Mouse (Mus musculus) stomach, embryonic 15.5 days (tissue): Measurements from ENCODE around the gene Ripor3. TPM values are rescaled to one million over a fixed set of nuclear protein-coding genes. Genes with fewer than 3 reads are reported as not detected.
A peak's percentile ranks its signal among the peaks of the same experiment; 100 is the strongest.

Experiments used
- ATAC-seq: fragments of 200-750 bp; cut with Nextera tagmentation; 2 replicates; pipeline ENCODE4 v1.8.0; 2017; ENCODE audit warnings: low read depth, moderate number of reproducible peaks, moderate TSS enrichment; ENCODE audit not compliant: insufficient read depth, low FRiP score
- H3K27ac ChIP-seq: fragments of 300-500 bp; sonication (generic); 2 replicates; pipeline ENCODE4 v1.5.1; 2015; ENCODE audit warnings: mild to moderate bottlenecking, inconsistent platforms
- H3K27me3 ChIP-seq: fragments of 300-500 bp; sonication (generic); replicated peaks from 2 replicates; pipeline ENCODE4 v1.6.1; 2015; ENCODE audit warnings: inconsistent platforms
- H3K36me3 ChIP-seq: fragments of 300-500 bp; sonication (generic); 2 replicates; pipeline ENCODE4 v1.6.1; 2015; ENCODE audit warnings: inconsistent platforms
- H3K4me1 ChIP-seq: fragments of 300-500 bp; sonication (generic); 2 replicates; pipeline ENCODE4 v1.6.1; 2015; ENCODE audit warnings: inconsistent platforms
- H3K4me2 ChIP-seq: fragments of 300-500 bp; sonication (generic); 2 replicates; pipeline ENCODE4 v1.6.1; 2015; ENCODE audit warnings: mild to moderate bottlenecking, inconsistent platforms
- H3K4me3 ChIP-seq: fragments of 300-500 bp; sonication (generic); replicated peaks from 2 replicates; pipeline ENCODE4 v1.5.1; 2015; ENCODE audit warnings: inconsistent platforms
- H3K9ac ChIP-seq: fragments of 300-500 bp; sonication (generic); 2 replicates; pipeline ENCODE4 v1.6.1; 2015; ENCODE audit warnings: inconsistent platforms
- H3K9me3 ChIP-seq: fragments of 300-500 bp; sonication (generic); 2 replicates; pipeline ENCODE4 v1.6.1; 2016; ENCODE audit warnings: inconsistent platforms
- WGBS: fragments of 180-500 bp; shearing (Covaris S2); methylation state at CpG from one replicate; pipeline ENCODE4 v1.1.7; 2015; 5-methylcytosine and 5-hydroxymethylcytosine counted together
- polyA plus RNA-seq: library from polyadenylated mRNA; unstranded; fragments of >200 nt; fragmentation: Nextera tagmentation; extraction: Ambion mirVana; gene quantifications from 2 replicates; pipeline ENCODE4 v1.2.1, GENCODE M21; 2015

Gene Ripor3
- polyA plus RNA-seq, 1 experiment from 2014 or later, result 4.5 TPM

DNA sequence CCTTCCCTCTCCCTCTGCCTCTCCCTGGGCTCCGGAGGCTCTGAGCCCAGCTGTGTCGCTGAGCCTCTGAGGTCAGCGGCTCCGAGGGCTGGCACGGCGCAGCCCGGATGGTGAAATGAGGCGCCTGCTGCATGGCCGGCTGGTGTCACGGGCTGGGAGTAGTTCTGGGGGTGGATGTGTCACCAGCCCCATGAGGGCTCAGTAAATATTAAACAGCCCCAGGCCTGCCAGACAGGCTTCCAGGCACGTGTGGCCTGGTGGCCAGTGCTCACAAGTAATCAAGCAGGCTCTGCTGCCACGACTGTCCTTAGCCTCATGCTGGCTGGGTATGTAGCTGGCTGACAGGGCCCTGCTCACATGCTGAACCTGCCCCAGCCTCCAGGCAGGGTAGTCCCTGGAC, 7.0 kb downstream of the Ripor3 start:
- H3K4me1 ChIP-seq, result peaks cover 12% of the 10 kb centered on the region
- no peak overlapping the region for H3K4me2 ChIP-seq
- H3K9me3 ChIP-seq, result no peaks in the 10 kb centered on the region
- no peaks in the 10 kb centered on the region; the same call in 1 of the 2 replicates for H3K36me3 ChIP-seq
- 52% methylated on average over 12 of the region's 12 CpGs for WGBS
- no peak overlapping the region for H3K9ac ChIP-seq
- no peak overlapping the region for H3K27ac ChIP-seq
- H3K4me3 ChIP-seq, result no peak overlapping the region
- peak; percentile 45; the same call in 1 of the 2 replicates for ATAC-seq
- no peaks in the 10 kb centered on the region for H3K27me3 ChIP-seq

DNA sequence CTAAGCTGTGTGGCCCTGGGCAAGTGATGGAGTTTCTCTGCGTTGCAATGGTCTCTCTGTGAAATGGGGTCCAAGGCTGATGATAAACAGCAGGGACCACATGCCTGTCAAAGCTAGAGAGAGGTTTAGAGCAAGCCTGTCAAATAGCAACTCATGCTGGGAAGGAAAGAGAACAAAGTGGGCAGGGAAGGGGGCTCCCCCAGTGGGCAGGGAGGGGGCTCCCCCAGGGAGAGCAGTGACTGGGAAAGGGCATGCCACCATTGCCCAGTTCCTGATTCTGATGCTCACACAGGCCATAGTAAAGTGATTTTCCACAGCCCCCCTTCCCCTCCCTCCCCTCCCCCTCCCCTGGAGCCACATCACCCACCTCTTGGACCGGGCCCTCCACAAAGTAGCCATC, 7.5 kb downstream of the Ripor3 start:
- Histone ChIP-seq H3K4me1 (peaks cover 12% of the 10 kb centered on the region), H3K27ac (no peak overlapping the region), H3K9me3 (no peaks in the 10 kb centered on the region), H3K27me3 (no peaks in the 10 kb centered on the region), H3K4me3 (no peak overlapping the region), H3K9ac (no peak overlapping the region), H3K36me3 (no peaks in the 10 kb centered on the region; the same call in 1 of the 2 replicates), H3K4me2 (no peak overlapping the region)
- WGBS, result 60% methylated on average over 2 of the region's 2 CpGs
- ATAC-seq, result no peak

DNA sequence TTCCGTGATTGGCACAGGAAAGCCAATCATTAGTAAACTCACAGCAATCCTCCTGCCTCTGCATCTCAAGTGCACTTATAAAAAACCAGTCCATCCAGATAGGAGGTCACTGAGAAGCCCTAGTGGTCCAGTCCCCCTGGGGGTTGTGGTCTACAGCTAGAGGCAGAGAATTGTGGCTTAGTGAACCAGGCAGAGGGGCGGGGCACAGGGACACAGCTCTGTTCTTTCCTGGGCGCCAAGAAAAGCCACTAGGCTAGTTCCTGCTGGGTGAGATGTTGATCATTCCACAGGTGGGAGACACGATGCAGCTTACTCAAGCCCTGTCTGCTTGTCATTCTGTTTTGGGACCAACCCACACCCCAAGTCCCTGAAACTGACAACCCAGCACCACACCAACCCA, 8.2 kb downstream of the Ripor3 start:
- Histone ChIP-seq H3K27me3 (no peaks in the 10 kb centered on the region), H3K36me3 (no peaks in the 10 kb centered on the region; the same call in 1 of the 2 replicates), H3K9ac (no peak overlapping the region), H3K27ac (no peak overlapping the region), H3K9me3 (no peaks in the 10 kb centered on the region), H3K4me2 (no peak overlapping the region), H3K4me1 (peaks cover 12% of the 10 kb centered on the region), H3K4me3 (no peak overlapping the region)
- no peak for ATAC-seq
- WGBS, result 51% methylated on average over 4 of the region's 4 CpGs

DNA sequence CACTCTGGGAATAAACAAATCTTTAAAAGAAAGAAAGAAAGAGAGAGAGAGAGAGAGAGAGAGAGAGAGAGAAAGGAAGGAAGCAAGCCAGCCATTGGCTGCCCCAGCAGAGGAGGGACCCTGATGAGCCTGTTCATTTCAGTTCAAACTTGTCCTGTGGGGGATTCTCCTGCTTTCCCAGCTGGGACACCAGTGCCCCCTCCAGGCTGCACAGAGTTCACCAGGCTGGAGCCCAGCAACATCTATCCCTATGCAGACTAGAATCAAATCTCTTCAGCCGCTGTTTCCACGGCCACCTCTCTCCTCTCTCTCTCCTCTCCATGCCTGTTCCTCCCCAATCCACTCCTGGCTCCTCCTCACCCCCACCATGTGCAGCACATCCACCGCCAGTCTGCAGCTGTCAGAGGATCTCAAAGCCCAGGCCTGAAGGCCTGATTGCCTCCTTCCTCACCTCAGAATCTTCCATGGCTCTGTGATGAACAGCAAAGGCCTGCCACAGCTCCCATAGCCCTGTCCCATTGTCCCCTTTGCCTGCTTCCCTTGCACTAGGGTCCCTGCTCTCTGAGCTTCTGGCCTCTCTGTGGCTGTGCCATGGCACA, 11.2 kb downstream of the Ripor3 start:
- Histone ChIP-seq H3K27ac (no peak overlapping the region), H3K36me3 (no peaks in the 10 kb centered on the region; the same call in 1 of the 2 replicates), H3K4me1 (peaks cover 7% of the 10 kb centered on the region; the same call in 1 of the 2 replicates), H3K9ac (no peak overlapping the region), H3K4me3 (no peak overlapping the region), H3K9me3 (no peaks in the 10 kb centered on the region), H3K27me3 (no peaks in the 10 kb centered on the region), H3K4me2 (no peak overlapping the region)
- ATAC-seq, result no peak
- WGBS, result 86% methylated on average over 3 of the region's 3 CpGs

DNA sequence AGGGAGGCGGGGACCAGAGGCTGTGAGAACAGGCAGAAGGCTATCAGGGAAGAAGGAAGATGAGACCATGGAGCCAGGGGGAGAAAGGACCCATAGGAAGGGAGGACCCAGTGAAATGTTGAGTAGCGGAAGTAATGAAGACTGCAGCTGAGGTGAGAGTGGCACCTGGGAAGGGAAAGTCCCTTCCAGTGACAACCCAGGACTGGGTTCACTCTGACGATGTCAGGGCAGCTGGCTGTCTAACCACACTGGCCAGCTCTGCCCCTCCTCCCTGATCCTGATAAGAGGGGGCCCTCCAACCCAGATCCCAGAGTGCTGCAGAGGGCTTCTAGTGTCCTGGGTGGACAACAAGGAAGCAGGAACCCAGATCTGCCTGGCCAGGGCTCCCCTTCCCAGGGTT, 12.9 kb downstream of the Ripor3 start:
- H3K36me3 ChIP-seq, result no peaks in the 10 kb centered on the region; the same call in 1 of the 2 replicates
- H3K4me3 ChIP-seq, result no peak overlapping the region
- no peaks in the 10 kb centered on the region for H3K27me3 ChIP-seq
- H3K27ac ChIP-seq, result no peak overlapping the region
- ATAC-seq, result no peak
- H3K9ac ChIP-seq, result no peak overlapping the region
- peaks cover 3% of the 10 kb centered on the region; the same call in 1 of the 2 replicates for H3K4me1 ChIP-seq
- H3K9me3 ChIP-seq, result no peaks in the 10 kb centered on the region
- no peak overlapping the region for H3K4me2 ChIP-seq
- 58% methylated on average over 3 of the region's 3 CpGs for WGBS

DNA sequence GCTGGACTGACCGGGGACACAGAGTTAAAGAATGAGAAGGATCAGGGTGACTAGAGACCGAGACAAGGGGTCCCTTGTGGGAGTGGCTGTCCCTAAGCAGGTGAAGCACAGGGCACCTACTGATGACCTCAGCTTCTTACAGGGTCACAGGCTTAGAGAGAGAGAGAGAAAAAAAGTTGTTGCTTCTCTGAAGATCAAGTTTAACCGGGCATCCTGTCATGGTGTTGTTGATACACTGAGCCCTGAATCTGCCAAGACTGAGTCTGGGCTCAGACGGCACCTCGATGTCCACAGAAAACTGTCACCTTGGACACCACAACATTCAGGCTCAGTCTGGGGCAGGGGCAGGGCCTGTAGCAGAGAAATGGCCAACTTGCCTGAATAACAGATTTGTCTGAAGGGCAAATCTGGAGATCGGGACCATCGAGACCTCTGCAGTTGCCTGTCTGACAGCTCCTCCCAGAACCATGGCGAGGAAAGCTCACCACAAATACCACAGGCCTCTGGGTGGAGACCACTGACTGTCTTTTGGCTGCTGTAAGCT, 13.7 kb downstream of the Ripor3 start:
- no peak overlapping the region for H3K9ac ChIP-seq
- H3K4me2 ChIP-seq, result no peak overlapping the region
- no peaks in the 10 kb centered on the region for H3K27me3 ChIP-seq
- H3K36me3 ChIP-seq, result no peaks in the 10 kb centered on the region; the same call in 1 of the 2 replicates
- no peaks in the 10 kb centered on the region for H3K9me3 ChIP-seq
- peaks cover 3% of the 10 kb centered on the region; the same call in 1 of the 2 replicates for H3K4me1 ChIP-seq
- H3K4me3 ChIP-seq, result no peak overlapping the region
- H3K27ac ChIP-seq, result no peak overlapping the region
- ATAC-seq, result no peak
- 52% methylated on average over 8 of the region's 8 CpGs for WGBS

DNA sequence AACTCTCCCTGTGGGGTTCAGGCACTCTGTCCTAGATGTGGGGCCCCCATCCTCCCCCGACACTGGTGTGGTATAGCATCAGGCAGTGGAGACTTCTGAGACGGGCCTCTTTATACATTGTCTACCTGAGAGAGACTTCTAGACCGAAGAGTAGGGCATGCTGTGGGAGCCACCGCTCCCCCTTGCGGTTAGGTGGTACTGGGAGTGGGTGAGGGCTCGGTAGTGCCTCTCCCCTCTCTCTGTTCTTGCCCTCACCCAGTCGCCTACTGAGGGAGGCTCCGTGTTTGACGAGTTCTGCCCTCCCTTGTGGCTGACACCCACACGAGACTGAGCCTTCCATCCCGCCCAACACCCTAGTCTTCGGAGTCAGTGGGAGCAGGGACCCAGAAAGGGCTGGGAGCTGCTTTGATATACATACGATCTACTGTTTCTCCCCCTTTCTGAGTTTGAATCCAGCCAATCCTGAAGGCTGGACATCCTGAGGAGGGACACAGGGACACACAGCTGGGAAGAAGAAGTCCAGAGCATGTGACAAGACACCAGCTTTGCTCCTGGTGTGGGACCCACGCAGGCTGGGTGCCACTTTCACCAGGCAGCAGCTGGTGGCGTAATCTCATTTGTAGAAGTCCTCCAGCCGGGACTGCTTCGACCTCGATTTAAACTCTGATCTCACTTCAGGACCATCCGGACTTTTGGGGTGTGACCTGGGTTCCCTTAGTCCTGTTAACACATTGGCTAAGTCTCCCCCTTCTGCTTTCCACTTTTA, 14.4 kb downstream of the Ripor3 start:
- Histone ChIP-seq H3K4me1 (peaks cover 3% of the 10 kb centered on the region; the same call in 1 of the 2 replicates), H3K4me3 (no peak overlapping the region), H3K27ac (no peak overlapping the region), H3K4me2 (no peak overlapping the region), H3K27me3 (no peaks in the 10 kb centered on the region), H3K9me3 (no peaks in the 10 kb centered on the region), H3K36me3 (no peaks in the 10 kb centered on the region), H3K9ac (no peak overlapping the region)
- WGBS, result 61% methylated on average over 19 of the region's 19 CpGs
- ATAC-seq, result no peak

DNA sequence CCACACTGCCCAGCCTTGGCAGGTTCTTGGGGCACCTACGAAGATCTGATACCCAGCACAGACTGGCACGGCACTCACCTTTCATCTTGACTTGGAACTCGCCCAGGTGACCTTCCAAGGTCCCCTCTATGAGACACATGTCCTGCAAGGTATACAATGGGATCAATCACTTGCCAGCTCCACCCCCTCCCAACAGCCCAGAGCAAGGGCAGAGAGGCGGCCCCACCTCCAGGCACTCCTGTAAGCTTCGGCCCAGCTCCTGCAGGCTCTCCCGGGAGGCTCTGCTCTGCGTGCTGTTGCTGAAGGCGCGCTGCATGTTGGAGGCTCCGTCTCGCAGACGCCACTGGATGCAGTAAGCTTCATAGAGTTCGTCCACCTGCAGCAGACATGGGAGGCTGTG, 17.2 kb downstream of the Ripor3 start:
- Histone ChIP-seq H3K36me3 (no peaks in the 10 kb centered on the region), H3K27ac (no peak overlapping the region), H3K4me2 (no peak overlapping the region), H3K4me3 (no peak overlapping the region), H3K27me3 (no peaks in the 10 kb centered on the region), H3K4me1 (peaks cover 19% of the 10 kb centered on the region), H3K9ac (no peak overlapping the region), H3K9me3 (no peaks in the 10 kb centered on the region)
- ATAC-seq, result no peak
- 52% methylated on average over 13 of the region's 13 CpGs for WGBS

DNA sequence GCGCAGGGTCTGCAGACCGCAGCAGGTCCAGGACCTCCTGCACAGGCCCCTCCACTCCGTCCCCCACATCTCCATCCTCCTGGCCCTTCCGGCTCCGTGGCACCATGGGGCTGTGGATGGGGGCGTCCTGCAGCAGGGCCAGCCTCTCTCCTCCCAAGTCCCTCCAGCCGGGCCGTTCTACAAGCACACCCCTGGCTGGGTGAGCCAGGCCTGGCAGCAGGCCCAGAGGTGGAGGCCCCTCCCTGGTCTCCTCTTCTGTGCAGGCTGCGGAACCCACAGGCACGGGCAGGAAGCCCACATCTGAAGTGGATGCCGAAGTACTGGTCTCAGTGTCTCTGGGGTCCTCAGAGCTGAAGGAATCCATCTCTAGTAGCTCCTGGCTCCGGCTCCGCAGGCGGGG, 21.1 kb downstream of the Ripor3 start:
- no peak overlapping the region for H3K4me3 ChIP-seq
- H3K9me3 ChIP-seq, result no peaks in the 10 kb centered on the region
- H3K4me2 ChIP-seq, result peak overlapping the region; percentile 29
- no peak overlapping the region for H3K9ac ChIP-seq
- no peak overlapping the region; the same call in 1 of the 2 replicates for H3K27ac ChIP-seq
- 51% methylated on average over 14 of the region's 14 CpGs for WGBS
- H3K27me3 ChIP-seq, result no peaks in the 10 kb centered on the region
- peaks cover 28% of the 10 kb centered on the region for H3K4me1 ChIP-seq
- peak; percentile 37; the same call in 1 of the 2 replicates for ATAC-seq
- no peaks in the 10 kb centered on the region for H3K36me3 ChIP-seq

DNA sequence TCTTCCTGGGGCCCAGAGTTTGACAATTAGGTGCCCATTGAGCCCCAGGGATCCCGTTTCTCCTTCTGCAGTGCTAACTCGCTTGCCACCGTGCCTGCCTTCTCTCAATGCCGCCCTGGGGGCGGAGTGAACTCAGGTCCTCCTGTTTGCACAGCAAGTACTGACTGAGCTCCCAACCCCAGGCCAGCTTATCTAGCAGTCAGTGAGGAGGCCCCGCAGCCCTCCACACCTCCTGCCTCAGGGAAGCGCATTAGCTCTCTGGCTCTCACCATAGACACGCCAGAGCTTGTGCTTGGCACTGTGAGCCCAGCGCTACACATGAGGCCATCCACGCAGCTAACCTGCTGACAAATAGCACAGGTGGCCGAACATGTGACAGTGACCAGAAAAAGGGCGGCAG, 22.8 kb downstream of the Ripor3 start:
- no peaks in the 10 kb centered on the region for H3K36me3 ChIP-seq
- peaks cover 28% of the 10 kb centered on the region for H3K4me1 ChIP-seq
- no peak overlapping the region for H3K4me3 ChIP-seq
- H3K27me3 ChIP-seq, result no peaks in the 10 kb centered on the region
- no peak overlapping the region for H3K9ac ChIP-seq
- H3K27ac ChIP-seq, result peak overlapping the region; percentile 40; the same call in 1 of the 2 replicates
- no peak overlapping the region for H3K4me2 ChIP-seq
- peak; percentile 61 for ATAC-seq
- H3K9me3 ChIP-seq, result no peaks in the 10 kb centered on the region
- WGBS, result 47% methylated on average over 12 of the region's 12 CpGs

DNA sequence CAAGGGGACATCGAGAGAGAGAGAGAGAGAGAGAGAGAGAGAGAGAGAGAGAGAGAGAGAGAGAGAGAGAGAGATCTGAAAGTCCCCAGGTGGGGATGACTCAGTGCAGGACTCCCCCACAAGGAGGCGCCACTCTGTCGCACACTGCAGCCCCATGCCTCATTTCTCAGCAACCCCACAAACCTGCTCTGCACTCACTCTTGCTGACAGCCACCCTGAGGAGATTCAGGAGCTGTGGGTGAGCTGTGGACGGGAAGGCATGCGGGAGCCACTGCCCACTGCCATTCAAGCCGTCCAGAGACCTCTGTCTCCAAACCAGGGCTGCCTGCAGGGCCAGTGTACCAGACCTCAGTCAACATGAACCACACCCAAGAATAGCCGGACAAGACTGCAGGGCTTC, 23.7 kb downstream of the Ripor3 start:
- 17% methylated on average over 6 of the region's 7 CpGs for WGBS
- H3K4me3 ChIP-seq, result no peak overlapping the region
- H3K27me3 ChIP-seq, result no peaks in the 10 kb centered on the region
- H3K27ac ChIP-seq, result no peak overlapping the region
- no peaks in the 10 kb centered on the region for H3K36me3 ChIP-seq
- no peak overlapping the region for H3K4me2 ChIP-seq
- ATAC-seq, result no peak
- H3K9ac ChIP-seq, result no peak overlapping the region
- H3K9me3 ChIP-seq, result no peaks in the 10 kb centered on the region
- H3K4me1 ChIP-seq, result peaks cover 28% of the 10 kb centered on the region

DNA sequence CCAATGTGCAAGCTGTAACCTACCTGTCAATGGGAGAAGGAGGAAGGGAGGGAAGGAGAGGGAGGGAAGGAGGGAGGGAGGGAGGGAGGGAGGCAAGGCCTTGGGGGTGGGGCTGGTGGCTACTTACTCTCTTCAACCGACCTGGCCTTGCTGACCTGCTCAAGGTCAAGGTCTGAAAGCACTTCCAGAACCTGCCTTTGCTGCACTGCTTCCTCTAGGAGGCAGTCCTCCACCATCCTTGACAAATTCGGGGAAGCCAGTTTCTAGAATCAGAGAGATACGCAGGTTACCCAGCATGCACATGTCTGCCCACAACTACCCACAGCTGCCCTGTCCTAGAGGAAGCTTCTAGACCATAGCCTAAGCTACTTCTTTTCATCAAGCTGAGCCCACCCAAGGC, 25.5 kb downstream of the Ripor3 start:
- H3K4me2 ChIP-seq, result no peak overlapping the region
- H3K36me3 ChIP-seq, result no peaks in the 10 kb centered on the region
- H3K9ac ChIP-seq, result no peak overlapping the region
- H3K27me3 ChIP-seq, result no peaks in the 10 kb centered on the region
- peaks cover 25% of the 10 kb centered on the region for H3K4me1 ChIP-seq
- WGBS, result 42% methylated on average over 3 of the region's 3 CpGs
- no peak for ATAC-seq
- no peaks in the 10 kb centered on the region for H3K9me3 ChIP-seq
- no peak overlapping the region for H3K27ac ChIP-seq
- H3K4me3 ChIP-seq, result no peak overlapping the region
